Mouse (Mus musculus) olfactory bulb, adult 2 months (tissue): Measurements from ENCODE around the gene Cnnm3. TPM values are rescaled to one million over a fixed set of nuclear protein-coding genes. Genes with fewer than 3 reads are reported as not detected.
A peak's percentile ranks its signal among the peaks of the same experiment; 100 is the strongest.

Source experiments
- H3K27ac ChIP-seq: fragments of 200-500 bp; 2 replicates; pipeline ENCODE4 v1.5.1; 2012; ENCODE audit warnings: low read depth, low read length; ENCODE audit not compliant: insufficient read depth
- H3K4me1 ChIP-seq: fragments of 200-500 bp; 2 replicates; pipeline ENCODE4 v1.6.1; 2012; ENCODE audit warnings: low read length; ENCODE audit not compliant: control insufficient read depth, insufficient read depth
- H3K4me3 ChIP-seq: fragments of 200-500 bp; 2 replicates; pipeline ENCODE4 v1.5.1; 2012; ENCODE audit warnings: mild to moderate bottlenecking, low read depth, low read length, moderate library complexity; ENCODE audit not compliant: insufficient read depth
- CTCF ChIP-seq: fragments of 200-500 bp; IDR thresholded peaks from 2 replicates; pipeline ENCODE4 v1.5.1; 2012; ENCODE audit warnings: low read depth, mild to moderate bottlenecking, low read length, moderate library complexity; ENCODE audit not compliant: insufficient read depth
- POLR2A ChIP-seq: fragments of 200-500 bp; IDR thresholded peaks from 2 replicates; pipeline ENCODE4 v1.6.1; 2012; ENCODE audit warnings: mild to moderate bottlenecking, low read depth, low read length, moderate library complexity; ENCODE audit not compliant: insufficient read depth
- WGBS: fragments of 180-500 bp; shearing (Covaris S2); methylation state at CpG from one replicate; pipeline ENCODE4 v1.1.7; 2018; 5-methylcytosine and 5-hydroxymethylcytosine counted together
- polyA plus RNA-seq: library from polyadenylated mRNA; stranded (reverse); fragments of >200 nt; gene quantifications from 2 replicates; pipeline ENCODE4 v1.2.4, GENCODE M21; 2012; ENCODE audit warnings: low replicate concordance; ENCODE audit not compliant: missing spikeins, insufficient read depth, insufficient read length

The Cnnm3 gene
- polyA plus RNA-seq: not detected in 2 replicates

GRCm38 (mm10) chr1:36511289-36512021, at the start of gene Cnnm3:
Cnnm3 (plus strand) TSS chr1:36511867.
- Histone ChIP-seq H3K4me1 (peaks cover 16% of the 10 kb centered on the region), H3K27ac (peak within 1 kb of the TSS; percentile 59), H3K4me3 (peak within 1 kb of the TSS; percentile 78)
- TF ChIP-seq CTCF (peak; percentile 36; the same call in 1 of the 2 replicates), POLR2A (peak; percentile 83)
- WGBS: 2% methylated on average over 51 of the region's 51 CpGs

DNA sequence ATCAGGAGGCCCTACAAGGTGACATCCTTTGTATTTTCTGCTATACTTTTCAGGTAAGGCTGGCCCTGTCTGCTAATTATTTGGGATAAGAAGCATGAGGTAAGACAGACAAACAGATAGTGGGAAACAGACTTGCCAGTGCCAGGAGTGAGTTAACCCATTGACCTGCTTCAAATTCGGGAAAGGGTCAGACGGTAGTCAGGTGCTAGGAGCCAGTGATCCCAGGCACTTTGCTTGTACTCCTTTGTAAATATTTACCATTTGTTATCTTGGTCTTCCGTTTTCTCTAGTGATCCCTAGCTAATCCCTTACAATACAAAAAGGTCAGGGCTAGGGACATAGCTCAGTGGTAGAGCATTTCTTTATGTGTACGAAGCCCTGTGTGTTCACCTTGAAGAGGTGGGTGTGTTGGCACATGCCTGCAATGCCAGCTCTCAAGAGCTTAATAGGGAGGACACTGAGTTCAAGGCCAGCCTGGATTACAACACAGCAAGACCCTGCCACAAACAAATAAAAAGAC, 46.0 kb upstream of the Cnnm3 start:
- Histone ChIP-seq H3K27ac (no peak overlapping the region), H3K4me3 (no peak overlapping the region), H3K4me1 (peaks cover 9% of the 10 kb centered on the region)
- 86% methylated on average over 4 of the region's 4 CpGs for WGBS
- TF ChIP-seq POLR2A (no peak), CTCF (no peak)

- TF ChIP-seq POLR2A (no peak), CTCF (no peak)
- Histone ChIP-seq H3K27ac (no peak overlapping the region), H3K4me1 (peaks cover 15% of the 10 kb centered on the region), H3K4me3 (no peak overlapping the region)
- 74% methylated on average over 5 of the region's 5 CpGs for WGBS
Observed at GRCm38 (mm10) chr1:36467446-36467845, 44.2 kb upstream of the Cnnm3 start.

- Histone ChIP-seq H3K4me3 (no peak overlapping the region), H3K4me1 (peaks cover 34% of the 10 kb centered on the region), H3K27ac (no peak overlapping the region)
- TF ChIP-seq POLR2A (no peak), CTCF (no peak)
- WGBS: 59% methylated on average over 2 of the region's 2 CpGs
Observed at GRCm38 (mm10) chr1:36469811-36470444, 41.7 kb upstream of the Cnnm3 start.

DNA sequence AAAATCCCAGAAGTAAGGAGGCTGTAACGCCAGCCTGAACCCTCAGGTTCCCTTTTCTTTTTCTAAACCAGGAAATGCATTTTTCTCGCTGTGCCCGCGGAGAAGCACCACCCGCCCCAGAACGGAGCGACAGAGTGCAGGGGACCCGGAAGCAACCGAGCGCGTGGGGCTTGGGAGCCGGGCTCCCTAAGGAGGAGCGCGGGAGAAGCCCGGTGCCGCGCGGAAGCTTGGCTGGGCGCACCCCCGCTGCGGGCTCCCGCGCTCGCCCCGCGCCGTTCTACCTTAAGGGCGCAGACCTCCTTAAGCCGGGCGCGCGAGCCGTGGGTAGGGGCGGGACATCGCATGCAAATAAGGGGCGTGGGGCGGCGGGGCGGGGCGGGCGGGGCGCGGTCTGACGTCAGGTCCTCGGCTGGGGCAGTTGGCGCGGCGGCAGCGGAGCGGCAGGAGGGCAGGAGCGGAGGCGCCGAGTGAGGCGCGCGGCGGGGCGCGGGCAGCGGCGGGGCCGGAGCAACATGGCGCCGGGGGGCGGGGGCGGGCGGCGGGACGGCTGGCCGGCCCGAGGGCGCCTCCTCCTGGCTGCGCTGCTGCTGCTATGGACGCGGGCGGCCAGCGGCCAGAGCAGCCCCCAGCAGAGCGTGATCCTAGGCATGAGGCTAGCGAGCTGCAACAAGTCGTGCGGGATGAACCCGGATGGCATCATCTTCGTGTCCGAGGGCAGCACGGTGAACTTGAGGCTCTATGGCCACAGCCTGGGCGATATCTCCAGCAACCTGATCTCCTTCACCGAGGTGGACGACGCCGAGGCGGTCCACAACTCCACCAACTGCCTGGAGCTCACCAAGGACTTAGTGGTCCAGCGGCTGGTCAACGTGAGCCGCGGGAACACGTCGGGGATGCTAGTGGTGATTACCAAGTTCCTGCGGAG, 40.2 kb upstream of the Cnnm3 start, which contains the start of gene Cnnm4:
Gene Cnnm4, plus strand, starts transcription at position 440 of the 925 bp plus-strand sequence.
- Histone ChIP-seq H3K4me3 (peak within 1 kb of the TSS; percentile 82), H3K27ac (peak within 1 kb of the TSS; percentile 32; the same call in 1 of the 2 replicates), H3K4me1 (peaks cover 47% of the 10 kb centered on the region)
- TF ChIP-seq CTCF (no peak), POLR2A (peak; percentile 66; the same call in 1 of the 2 replicates)
- 2% methylated on average over 96 of the region's 98 CpGs for WGBS

DNA sequence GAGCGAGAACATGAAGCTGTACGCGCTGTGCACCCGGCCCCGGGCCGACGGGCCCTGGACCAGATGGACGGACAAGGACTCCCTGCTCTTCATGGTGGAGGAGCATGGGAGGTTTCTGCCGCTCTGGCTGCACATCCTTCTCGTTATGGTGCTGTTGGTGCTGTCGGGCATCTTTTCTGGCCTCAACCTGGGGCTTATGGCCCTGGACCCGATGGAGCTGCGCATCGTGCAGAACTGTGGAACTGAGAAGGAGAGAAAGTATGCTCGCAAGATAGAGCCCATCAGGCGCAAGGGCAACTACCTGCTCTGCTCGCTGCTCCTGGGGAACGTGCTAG, 39.6 kb upstream of the Cnnm3 start:
- peaks cover 49% of the 10 kb centered on the region for H3K4me1 ChIP-seq
- 23% methylated on average over 18 of the region's 18 CpGs for WGBS

GRCm38 (mm10) chr1:36473211-36473780, 38.4 kb upstream of the Cnnm3 start:
- 55% methylated on average over 10 of the region's 10 CpGs for WGBS
- peaks cover 54% of the 10 kb centered on the region for H3K4me1 ChIP-seq
- TF ChIP-seq CTCF (no peak), POLR2A (no peak)
- no peak overlapping the region for H3K27ac ChIP-seq
- peak overlapping the region; percentile 29 for H3K4me3 ChIP-seq

More for the DNA sequence above, 39.6 kb upstream of the Cnnm3 start:
- no peak for TF ChIP-seq POLR2A
- TF ChIP-seq CTCF: no peak
- Histone ChIP-seq H3K4me3 (peak overlapping the region; percentile 82), H3K27ac (no peak overlapping the region)

- peaks cover 52% of the 10 kb centered on the region for H3K4me1 ChIP-seq
- TF ChIP-seq CTCF: no peak
- TF ChIP-seq POLR2A: no peak
- no peak overlapping the region for H3K27ac ChIP-seq
- 49% methylated on average over 3 of the region's 3 CpGs for WGBS
- peak overlapping the region; percentile 11; the same call in 1 of the 2 replicates for H3K4me3 ChIP-seq
Observed at GRCm38 (mm10) chr1:36474646-36475045, 37.0 kb upstream of the Cnnm3 start.
